Mouse (Mus musculus) midbrain, embryonic 15.5 days (tissue): ENCODE measurements around the gene Vasn. TPM values are rescaled to one million over a fixed set of nuclear protein-coding genes. Genes with fewer than 3 reads are reported as not detected.
"Not testable (repeated sequence)": the region's sequence is repeated elsewhere in the genome, so short reads cannot be mapped to it uniquely, and the experiment has no call there.

ENCODE experiments used
- ATAC-seq: fragments of 200-750 bp; cut with Nextera tagmentation; replicated peaks from 2 replicates; pipeline ENCODE4 v1.8.0; 2017; ENCODE audit warnings: moderate TSS enrichment
- H3K27ac ChIP-seq: fragments of 300-500 bp; sonication (generic); 2 replicates; pipeline ENCODE4 v1.5.1; 2015; ENCODE audit warnings: mild to moderate bottlenecking, inconsistent platforms
- H3K27me3 ChIP-seq: fragments of 300-500 bp; sonication (generic); replicated peaks from 2 replicates; pipeline ENCODE4 v1.6.1; 2015; ENCODE audit warnings: inconsistent platforms
- H3K36me3 ChIP-seq: fragments of 300-500 bp; sonication (generic); replicated peaks from 2 replicates; pipeline ENCODE4 v1.6.1; 2015; ENCODE audit warnings: inconsistent platforms
- H3K4me1 ChIP-seq: fragments of 300-500 bp; sonication (generic); 2 replicates; pipeline ENCODE4 v1.6.1; 2015; ENCODE audit warnings: inconsistent platforms
- H3K4me2 ChIP-seq: fragments of 300-500 bp; sonication (generic); 2 replicates; pipeline ENCODE4 v1.6.1; 2015; ENCODE audit warnings: inconsistent platforms, mild to moderate bottlenecking, moderate library complexity
- H3K4me3 ChIP-seq: fragments of 300-500 bp; sonication (generic); 2 replicates; pipeline ENCODE4 v1.5.1; 2015; ENCODE audit warnings: mild to moderate bottlenecking, inconsistent platforms
- H3K9ac ChIP-seq: fragments of 300-500 bp; sonication (generic); 2 replicates; pipeline ENCODE4 v1.6.1; 2015; ENCODE audit warnings: mild to moderate bottlenecking, inconsistent platforms
- H3K9me3 ChIP-seq: fragments of 300-500 bp; sonication (generic); 2 replicates; pipeline ENCODE4 v1.6.1; 2016; ENCODE audit warnings: inconsistent platforms
- WGBS: fragments of 180-500 bp; shearing (Covaris S2); methylation state at CpG from one replicate; pipeline ENCODE4 v1.1.7; 2015; ENCODE audit warnings: mixed read lengths; 5-methylcytosine and 5-hydroxymethylcytosine counted together
- polyA plus RNA-seq: library from polyadenylated mRNA; unstranded; fragments of >200 nt; fragmentation: Nextera tagmentation; extraction: Ambion mirVana; gene quantifications from 2 replicates; pipeline ENCODE4 v1.2.1, GENCODE M21; 2015

The Vasn gene
- polyA plus RNA-seq, 1 experiment from 2014 or later = 5.2 TPM

DNA sequence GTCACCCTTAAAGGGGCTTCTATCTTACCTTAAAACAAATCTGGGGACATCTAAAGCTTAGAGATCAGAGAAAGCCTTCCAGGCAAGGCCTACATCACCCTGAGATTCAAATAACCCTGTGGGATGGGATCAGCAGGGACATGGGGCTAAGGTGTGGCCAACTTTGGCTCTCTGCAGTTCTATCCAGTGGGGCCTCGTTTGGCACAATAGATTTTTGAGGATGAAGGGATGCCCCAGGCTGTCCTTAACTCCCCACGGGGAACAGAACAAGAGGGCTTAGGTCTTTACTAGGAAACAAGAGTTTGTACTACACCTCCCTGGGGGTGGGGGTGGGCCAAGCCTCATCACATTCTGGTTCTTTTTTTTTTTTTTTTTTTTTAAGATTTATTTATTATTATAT is 19.6 kb downstream of the Vasn start:
- Histone ChIP-seq H3K36me3 (peaks cover 16% of the 10 kb centered on the region; the same call in 1 of the 2 replicates), H3K9me3 (no peaks in the 10 kb centered on the region), H3K27me3 (no peaks in the 10 kb centered on the region), H3K4me2 (no peak overlapping the region), H3K27ac (no peak overlapping the region), H3K4me3 (no peak overlapping the region), H3K9ac (no peak overlapping the region), H3K4me1 (peaks cover 21% of the 10 kb centered on the region)
- 15% methylated on average over 2 of the region's 2 CpGs for WGBS
- ATAC-seq = no peak

DNA sequence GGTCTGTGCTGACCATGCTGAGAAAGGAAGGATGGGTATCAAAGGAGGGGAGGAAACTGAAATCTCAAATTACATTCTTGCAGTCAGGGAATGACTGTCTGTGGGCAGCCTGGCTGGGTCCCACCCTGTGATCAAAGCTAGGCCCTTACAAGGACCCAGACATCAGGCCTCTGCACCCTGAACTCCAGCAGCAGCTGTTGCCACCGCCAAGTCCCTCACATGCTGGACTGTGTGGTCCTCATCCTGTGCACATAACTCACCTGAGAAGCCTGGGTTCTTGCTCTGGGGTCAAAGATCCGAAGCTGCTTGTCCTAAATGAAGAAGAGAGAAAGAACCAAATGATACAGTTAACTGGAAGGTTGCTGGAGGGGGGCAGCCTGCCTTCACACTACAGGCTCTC is 21.9 kb downstream of the Vasn start:
- Histone ChIP-seq H3K9me3 (no peaks in the 10 kb centered on the region), H3K4me3 (no peak overlapping the region), H3K4me2 (no peak overlapping the region), H3K27me3 (no peaks in the 10 kb centered on the region), H3K36me3 (peaks cover 27% of the 10 kb centered on the region; the same call in 1 of the 2 replicates), H3K4me1 (peaks cover 5% of the 10 kb centered on the region), H3K9ac (no peak overlapping the region), H3K27ac (no peak overlapping the region)
- 89% methylated on average over 2 of the region's 2 CpGs for WGBS
- no peak for ATAC-seq

DNA sequence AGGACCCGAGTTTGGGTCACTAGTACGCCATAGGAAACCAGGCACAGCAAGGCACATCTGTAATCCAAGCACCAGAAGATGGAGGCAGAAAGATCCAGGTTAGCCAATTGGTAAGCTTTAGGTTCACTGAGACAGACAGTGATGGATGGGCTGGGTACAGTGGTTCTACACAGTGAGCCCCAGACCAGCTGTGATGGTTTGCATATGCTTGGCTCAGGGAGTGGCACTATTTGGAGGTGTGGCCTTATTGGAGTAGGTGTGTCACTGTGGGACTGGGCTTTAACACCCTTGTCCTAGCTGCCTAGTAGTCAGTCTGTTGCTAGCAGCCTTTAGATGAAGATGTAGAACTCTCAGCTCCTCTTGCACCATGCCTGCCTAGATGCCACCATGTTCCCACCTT is 24.1 kb downstream of the Vasn start:
- ATAC-seq = no peak
- Histone ChIP-seq H3K9me3 (no peaks in the 10 kb centered on the region), H3K4me1 (peaks cover 5% of the 10 kb centered on the region), H3K4me2 (no peak overlapping the region), H3K27me3 (no peaks in the 10 kb centered on the region), H3K36me3 (peaks cover 28% of the 10 kb centered on the region; the same call in 1 of the 2 replicates), H3K27ac (no peak overlapping the region), H3K9ac (no peak overlapping the region), H3K4me3 (no peak overlapping the region)
- WGBS = 87% methylated on average over 2 of the region's 2 CpGs

DNA sequence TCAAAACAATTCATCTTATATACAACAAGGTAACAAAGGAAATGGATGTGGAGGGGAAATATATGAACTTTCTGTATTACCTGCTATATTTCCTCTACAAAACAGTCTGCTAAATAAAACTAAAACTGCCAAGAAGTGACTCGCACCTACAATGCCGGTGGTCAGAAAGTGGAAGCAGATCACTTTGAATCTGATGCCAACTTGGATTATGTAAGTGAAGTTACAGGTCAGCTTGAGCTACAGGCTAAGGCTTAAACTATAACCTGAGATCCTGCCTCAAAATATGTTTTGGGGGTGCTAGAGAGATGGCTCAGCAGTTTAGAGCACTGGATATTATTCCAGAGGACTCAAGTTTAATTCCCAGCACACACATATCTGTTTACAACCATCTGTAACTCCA is 26.0 kb downstream of the Vasn start:
- Histone ChIP-seq H3K4me2 (no peak overlapping the region), H3K9me3 (no peaks in the 10 kb centered on the region), H3K4me1 (no peaks in the 10 kb centered on the region), H3K36me3 (peaks cover 24% of the 10 kb centered on the region; the same call in 1 of the 2 replicates), H3K27ac (no peak overlapping the region), H3K4me3 (no peak overlapping the region), H3K9ac (no peak overlapping the region), H3K27me3 (no peaks in the 10 kb centered on the region)
- WGBS = 95% methylated on average over 2 of the region's 2 CpGs
- no peak for ATAC-seq

DNA sequence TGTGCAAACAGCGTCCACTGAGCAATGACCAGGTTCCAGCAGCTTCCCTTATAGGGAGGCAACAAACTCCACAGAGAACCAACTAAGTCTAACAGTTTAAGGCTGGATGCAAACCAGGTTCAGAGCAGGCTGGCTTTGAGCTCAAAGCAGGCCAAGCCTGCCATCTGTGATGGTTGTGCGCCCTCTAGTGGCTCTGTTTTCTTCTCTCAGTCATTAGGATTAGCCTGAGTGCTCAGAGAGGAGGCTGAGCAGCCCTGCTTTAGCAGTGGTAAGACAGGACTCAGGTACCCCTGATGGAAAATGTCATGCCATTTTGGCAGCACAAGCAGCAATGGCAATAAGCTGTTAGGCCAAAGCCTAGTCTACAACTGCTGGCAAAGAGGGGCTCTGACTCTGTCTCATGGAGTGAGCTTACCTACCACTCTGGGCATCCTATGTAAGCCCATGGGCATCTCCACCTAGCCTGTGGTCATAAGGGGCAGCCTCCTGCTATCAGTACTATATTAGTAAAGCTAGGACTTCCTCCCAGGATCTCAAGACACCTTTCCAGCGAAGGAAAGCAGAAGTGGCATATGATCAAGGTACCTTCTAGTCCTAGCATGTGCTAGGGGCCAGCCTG is 27.6 kb downstream of the Vasn start:
- no peaks in the 10 kb centered on the region for H3K9me3 ChIP-seq
- H3K36me3 ChIP-seq = peaks cover 16% of the 10 kb centered on the region; the same call in 1 of the 2 replicates
- H3K27ac ChIP-seq = no peak overlapping the region
- no peaks in the 10 kb centered on the region for H3K4me1 ChIP-seq
- H3K4me3 ChIP-seq = no peak overlapping the region
- 23% methylated on average over 3 of the region's 3 CpGs for WGBS
- no peak overlapping the region for H3K9ac ChIP-seq
- H3K27me3 ChIP-seq = no peaks in the 10 kb centered on the region
- H3K4me2 ChIP-seq = no peak overlapping the region
- ATAC-seq = peak; percentile 90

DNA sequence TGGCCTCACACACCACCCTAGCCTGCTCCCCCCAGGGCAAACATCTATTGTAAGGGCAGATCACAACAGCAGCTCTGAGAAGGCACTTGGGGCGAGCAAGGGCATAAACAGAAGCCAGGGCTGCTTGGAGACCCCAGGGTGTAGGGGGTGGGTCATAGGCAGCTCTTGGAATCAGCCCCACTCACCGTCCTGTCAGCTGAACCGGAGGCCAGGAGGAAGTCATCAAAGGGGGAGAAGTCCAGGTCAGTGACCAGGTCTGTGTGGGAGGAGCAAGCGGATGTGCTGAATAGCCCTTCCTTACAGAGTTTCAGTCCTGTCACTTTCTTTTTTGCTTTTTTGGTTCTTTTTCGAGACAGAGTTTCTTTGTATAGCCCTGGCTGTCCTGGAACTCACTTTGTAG is 30.6 kb downstream of the Vasn start:
- no peak overlapping the region for H3K27ac ChIP-seq
- ATAC-seq = no peak

DNA sequence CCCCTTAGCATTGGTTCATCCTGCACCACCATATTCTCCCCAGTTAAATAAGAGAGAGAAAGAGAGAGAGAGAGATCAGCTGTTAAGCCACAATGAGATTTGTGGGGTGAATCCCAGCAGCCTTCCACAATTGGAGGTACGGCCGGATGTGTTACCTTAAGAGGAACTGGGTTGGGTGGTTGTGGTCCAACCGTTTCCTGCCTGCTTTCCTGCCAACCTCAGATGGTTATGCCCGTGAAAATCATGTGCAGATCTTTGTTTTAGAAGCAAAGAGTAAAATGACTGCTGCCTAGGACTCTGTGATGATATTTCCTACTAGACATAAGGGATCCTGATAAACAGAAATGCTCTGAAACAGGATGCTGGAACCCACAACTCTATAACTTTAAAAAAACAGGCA is 34.4 kb downstream of the Vasn start:
- Histone ChIP-seq H3K4me3 (no peak overlapping the region), H3K27ac (no peak overlapping the region), H3K4me2 (no peak overlapping the region), H3K9me3 (no peaks in the 10 kb centered on the region), H3K27me3 (no peaks in the 10 kb centered on the region), H3K4me1 (peaks cover 12% of the 10 kb centered on the region), H3K9ac (no peak overlapping the region), H3K36me3 (peaks cover 9% of the 10 kb centered on the region)
- no peak for ATAC-seq
- WGBS = 86% methylated on average over 4 of the region's 4 CpGs

More for the DNA sequence above, 30.6 kb downstream of the Vasn start:
- Histone ChIP-seq H3K9me3 (no peaks in the 10 kb centered on the region), H3K9ac (no peak overlapping the region), H3K36me3 (peaks cover 11% of the 10 kb centered on the region), H3K27me3 (no peaks in the 10 kb centered on the region), H3K4me3 (no peak overlapping the region), H3K4me1 (no peaks in the 10 kb centered on the region), H3K4me2 (no peak overlapping the region)
- WGBS = 80% methylated on average over 5 of the region's 5 CpGs

DNA sequence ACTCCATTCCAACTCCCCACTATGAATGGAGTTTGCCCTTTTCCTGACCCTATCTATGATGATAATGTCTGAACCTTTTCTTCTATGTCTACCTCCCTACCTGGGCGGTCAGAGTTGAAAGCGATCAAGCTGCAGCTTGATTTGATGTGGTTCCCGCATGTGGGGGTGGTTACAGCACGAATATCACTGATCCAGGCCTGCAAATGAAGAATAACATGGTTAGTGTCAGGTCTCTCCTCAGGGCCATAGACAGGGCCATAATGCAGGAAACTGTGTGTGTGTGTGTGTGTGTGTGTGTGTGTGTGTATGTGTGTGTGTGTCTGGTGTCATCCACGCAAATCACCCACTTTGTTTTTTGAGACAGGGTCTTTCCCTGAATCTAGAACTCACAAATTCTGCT is 37.1 kb downstream of the Vasn start:
- Histone ChIP-seq H3K9ac (no peak overlapping the region), H3K27ac (no peak overlapping the region), H3K4me2 (no peak overlapping the region), H3K36me3 (peaks cover 9% of the 10 kb centered on the region), H3K4me3 (no peak overlapping the region), H3K9me3 (no peaks in the 10 kb centered on the region), H3K4me1 (peaks cover 14% of the 10 kb centered on the region), H3K27me3 (no peaks in the 10 kb centered on the region)
- whole genome bisulfite sequencing = 100% methylated on average over 5 of the region's 5 CpGs
- ATAC-seq = no peak

DNA sequence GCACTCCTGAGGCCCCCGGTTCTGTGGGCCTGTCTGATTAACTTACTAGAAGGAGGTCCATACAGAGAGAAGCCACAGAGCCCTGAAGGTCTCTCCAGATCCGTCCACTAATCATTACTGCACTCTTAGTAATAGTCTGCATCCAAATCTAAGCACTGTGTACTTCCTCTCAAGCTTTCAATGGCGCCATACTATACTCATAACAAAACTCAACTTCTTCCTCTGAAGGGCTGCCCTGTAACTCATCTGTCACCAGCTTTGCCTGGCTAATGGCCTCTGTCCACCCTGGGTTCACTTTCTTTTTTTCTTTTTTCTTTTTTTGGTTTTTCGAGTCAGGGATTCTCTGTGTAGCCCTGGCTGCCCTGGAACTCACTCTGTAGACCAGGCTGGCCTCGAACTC is 38.3 kb downstream of the Vasn start:
- H3K27ac ChIP-seq = no peak overlapping the region
- H3K9ac ChIP-seq = peak overlapping the region; percentile 59; the same call in 1 of the 2 replicates
- WGBS = 89% methylated on average over 5 of the region's 5 CpGs
- no peaks in the 10 kb centered on the region for H3K27me3 ChIP-seq
- H3K4me3 ChIP-seq = no peak overlapping the region
- no peaks in the 10 kb centered on the region for H3K9me3 ChIP-seq
- peaks cover 17% of the 10 kb centered on the region for H3K4me1 ChIP-seq
- no peak for ATAC-seq
- peaks cover 9% of the 10 kb centered on the region for H3K36me3 ChIP-seq
- peak overlapping the region; percentile 97; the same call in 1 of the 2 replicates for H3K4me2 ChIP-seq

DNA sequence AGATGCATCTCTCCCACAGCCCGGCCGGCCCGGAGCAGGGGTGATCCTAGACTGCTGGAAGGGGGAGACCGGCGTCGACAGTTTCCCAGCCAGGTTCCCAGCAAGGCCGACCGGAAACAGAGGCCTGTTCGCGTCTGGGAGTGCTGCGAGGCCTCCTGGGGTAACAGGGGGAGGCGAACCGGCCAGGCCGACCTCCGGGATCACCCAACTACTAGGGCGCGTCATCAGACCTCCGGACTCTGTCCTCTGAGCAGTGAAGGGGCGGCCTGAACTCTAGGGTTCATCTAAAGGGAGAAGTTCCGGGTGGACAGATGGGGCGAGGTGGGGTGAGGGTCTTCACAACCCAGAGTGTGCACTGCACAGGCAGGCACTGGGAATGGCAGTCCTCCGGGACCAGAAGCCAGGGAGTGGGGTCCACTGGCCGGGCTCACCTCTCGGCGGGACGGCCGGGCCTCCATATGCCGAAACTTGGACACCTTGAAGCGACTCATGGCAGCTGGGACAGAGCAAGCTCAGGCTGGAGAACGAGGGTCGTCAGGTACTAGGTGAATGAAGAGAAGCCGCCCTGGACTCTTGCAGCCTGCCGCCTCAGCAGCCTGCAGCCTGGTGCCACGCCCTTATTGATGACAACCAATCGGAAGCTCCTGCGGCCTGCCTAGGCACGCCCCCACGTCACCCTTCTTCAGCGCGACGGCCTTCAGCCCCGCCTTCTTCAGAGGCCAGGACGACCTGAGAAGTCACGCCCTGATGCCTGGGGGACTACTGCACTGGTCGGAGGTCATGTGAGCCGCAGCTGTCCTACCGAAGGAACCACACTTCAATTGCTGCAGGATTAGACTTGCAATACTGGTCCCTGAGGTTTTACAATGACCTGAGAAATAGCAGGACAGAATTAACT is 39.6 kb downstream of the Vasn start, which contains the start of gene Coro7:
TSS of gene Coro7 (minus strand) at position 657 of the 898 bp plus-strand sequence.
- Histone ChIP-seq H3K4me2 (peak within 1 kb of the TSS; percentile 97), H3K9ac (peak within 1 kb of the TSS; percentile 59), H3K9me3 (no peaks in the 10 kb centered on the region), H3K4me1 (peaks cover 21% of the 10 kb centered on the region), H3K27ac (peak within 1 kb of the TSS; percentile 27; the same call in 1 of the 2 replicates), H3K27me3 (no peaks in the 10 kb centered on the region), H3K4me3 (peak within 1 kb of the TSS; percentile 59), H3K36me3 (peaks cover 9% of the 10 kb centered on the region)
- peak; percentile 92 for ATAC-seq
- under 1% methylated on average over 47 of the region's 47 CpGs for WGBS

DNA sequence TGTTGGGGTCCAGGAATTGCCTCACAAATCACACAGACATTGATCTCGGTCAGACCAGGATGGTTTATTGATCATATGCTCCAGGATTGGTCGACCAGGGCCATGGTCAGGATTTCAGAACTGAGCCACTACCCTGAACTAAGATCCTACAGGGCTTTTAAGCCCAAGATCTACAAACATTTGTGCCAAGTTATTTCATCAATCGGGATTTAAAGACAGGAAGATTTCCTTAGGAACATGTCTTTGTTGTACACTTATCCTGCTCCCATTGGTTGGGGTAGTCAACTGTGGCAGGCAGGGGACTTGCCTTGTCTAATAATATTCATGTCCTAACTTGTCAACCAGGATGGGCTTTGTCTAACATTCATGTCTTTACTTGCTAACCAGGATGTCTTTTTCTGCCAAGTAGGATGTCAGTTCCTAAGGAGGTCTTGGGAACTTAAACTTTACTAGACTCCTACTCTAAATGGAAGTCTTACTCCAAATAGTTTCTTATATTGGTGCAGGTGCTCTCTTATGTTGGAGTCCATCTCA is 41.2 kb downstream of the Vasn start:
- not testable (repeated sequence) for H3K27ac ChIP-seq, H3K4me2 ChIP-seq, H3K9me3 ChIP-seq, H3K36me3 ChIP-seq, H3K27me3 ChIP-seq, ATAC-seq, H3K9ac ChIP-seq, H3K4me3 ChIP-seq
- peaks cover 34% of the 10 kb centered on the region for H3K4me1 ChIP-seq
- WGBS = 81% methylated on average over 3 of the region's 3 CpGs

DNA sequence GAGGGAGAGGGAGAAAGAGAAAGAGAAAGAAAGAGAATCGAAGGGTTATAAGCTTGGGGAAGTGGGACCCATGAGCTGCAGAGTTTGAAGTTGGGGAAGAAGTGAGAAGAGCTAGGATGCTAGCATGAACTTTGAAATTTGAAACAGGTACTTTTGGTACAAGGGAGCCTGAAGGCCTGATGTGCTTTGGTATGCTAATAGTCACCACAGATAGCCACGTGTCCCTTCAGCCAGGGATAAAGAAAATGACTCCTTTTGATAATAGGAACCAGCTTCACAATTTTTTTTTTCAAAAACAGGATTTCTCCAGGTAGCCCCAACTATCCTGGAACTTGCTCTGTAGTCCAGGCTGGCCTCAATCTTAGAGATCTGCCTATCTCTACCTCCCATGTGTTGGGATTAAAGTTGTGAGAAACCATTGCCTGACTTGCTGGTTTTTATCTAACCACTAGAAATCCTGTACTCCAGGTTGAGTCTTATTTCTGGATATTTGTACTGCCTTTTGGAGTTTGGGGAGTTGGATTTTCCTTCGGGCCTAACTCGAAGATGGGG is 43.0 kb downstream of the Vasn start:
- no peak overlapping the region for H3K27ac ChIP-seq
- ATAC-seq = no peak
- no peak overlapping the region for H3K9ac ChIP-seq
- H3K36me3 ChIP-seq = peaks cover 3% of the 10 kb centered on the region; the same call in 1 of the 2 replicates
- H3K4me1 ChIP-seq = peaks cover 34% of the 10 kb centered on the region
- no peaks in the 10 kb centered on the region for H3K27me3 ChIP-seq
- no peaks in the 10 kb centered on the region for H3K9me3 ChIP-seq
- peak overlapping the region; percentile 76 for H3K4me3 ChIP-seq
- WGBS = 76% methylated on average over 4 of the region's 4 CpGs
- H3K4me2 ChIP-seq = peak overlapping the region; percentile 80; the same call in 1 of the 2 replicates
